Mouse (Mus musculus) megakaryocyte-erythroid progenitor cell, adult 5-6 weeks (primary cell): ENCODE measurements around the gene Cfhr2. TPM values are rescaled to one million over a fixed set of nuclear protein-coding genes. Genes with fewer than 3 reads are reported as not detected.
"Not testable (repeated sequence)": the region's sequence is repeated elsewhere in the genome, so short reads cannot be mapped to it uniquely, and the experiment has no call there.

Experiments used
- ATAC-seq: replicated peaks from 2 replicates; pipeline ENCODE4 v1.8.0; 2016; ENCODE audit warnings: mild to moderate bottlenecking, inconsistent platforms; ENCODE audit not compliant: severe bottlenecking, poor library complexity, low FRiP score, low TSS enrichment
- total RNA-seq, 2 experiments: library from RNA; stranded (forward) in 1 of 2; stranded (reverse) in 1 of 2; fragments of 200-1000, 215-1000 nt in 1 of 2; fragments of >200 nt in 1 of 2; fragmentation: Nextera tagmentation in 1 of 2; gene quantifications; 2 replicates each; pipeline ENCODE4 v1.2.3; 2014 to 2017

Gene Cfhr2
- total RNA-seq (2014; fragmentation: Nextera tagmentation) (not detected in 2 replicates), total RNA-seq (2017) (not detected in 2 replicates)

- no peak for ATAC-seq
These were observed at the start of gene Cfhr2 for GRCm38 (mm10) chr1:139858548-139858947. Gene Cfhr2 (minus strand): TSS chr1:139858702.

GRCm38 (mm10) chr1:139863751-139864150, 5.2 kb upstream of the Cfhr2 start:
- no peak for ATAC-seq

GRCm38 (mm10) chr1:139860176-139860575, 1.7 kb upstream of the Cfhr2 start:
- no peak for ATAC-seq

GRCm38 (mm10) chr1:139839699-139840098, 18.8 kb downstream of the Cfhr2 start:
- ATAC-seq: no peak

- no peak for ATAC-seq
These were observed 19.2 kb downstream of the Cfhr2 start for GRCm38 (mm10) chr1:139839290-139839689.

GRCm38 (mm10) chr1:139808594-139808993, 49.9 kb downstream of the Cfhr2 start:
- no peak for ATAC-seq

- ATAC-seq: no peak
These were observed 77.4 kb downstream of the Cfhr2 start, which contains the start of gene Gm4788 for GRCm38 (mm10) chr1:139781143-139781542. Gene Gm4788 (minus strand): TSS chr1:139781243.

- ATAC-seq: not testable (repeated sequence)
These were observed 88.6 kb downstream of the Cfhr2 start for GRCm38 (mm10) chr1:139769913-139770312.

Other genes with a start within 250 kb of the Cfhr2 start
- gene Gm4788, start 77.5 kb downstream of the Cfhr2 start, total RNA-seq (2014; fragmentation: Nextera tagmentation): not detected in 2 replicates
- gene Gm4788, start 77.5 kb downstream of the Cfhr2 start, total RNA-seq (2017): not detected in 2 replicates